Mouse (Mus musculus) limb, embryonic 11.5 days (tissue): ENCODE results near the gene Cerkl. TPM values are rescaled to one million over a fixed set of nuclear protein-coding genes. Genes with fewer than 3 reads are reported as not detected.

ENCODE experiments used
- ATAC-seq: fragments of 200-750 bp; cut with Nextera tagmentation; 2 replicates; pipeline ENCODE4 v1.8.0; 2017; ENCODE audit warnings: low read depth; ENCODE audit not compliant: insufficient number of reproducible peaks, low FRiP score, low TSS enrichment
- DNase-seq: peaks from one replicate; pipeline ENCODE4 v3.0.0-alpha.2; 2015; ENCODE audit warnings: low spot score
- H3K27ac ChIP-seq: fragments of 300-500 bp; sonication (generic); replicated peaks from 2 replicates; pipeline ENCODE4 v1.5.1; 2014; ENCODE audit warnings: low read depth, mild to moderate bottlenecking, low read length
- H3K27me3 ChIP-seq: fragments of 300-500 bp; sonication (generic); 2 replicates; pipeline ENCODE4 v1.6.1; 2014; ENCODE audit warnings: mild to moderate bottlenecking, low read length, mixed read lengths; ENCODE audit not compliant: control insufficient read depth, insufficient read depth
- H3K36me3 ChIP-seq: fragments of 300-500 bp; sonication (generic); 2 replicates; pipeline ENCODE4 v1.6.1; 2014; ENCODE audit warnings: mild to moderate bottlenecking, low read length, moderate library complexity, mixed read lengths; ENCODE audit not compliant: control insufficient read depth, insufficient read depth
- H3K4me1 ChIP-seq: fragments of 300-500 bp; sonication (generic); 2 replicates; pipeline ENCODE4 v1.6.1; 2014; ENCODE audit warnings: low read length, mixed read lengths; ENCODE audit not compliant: control insufficient read depth, insufficient read depth
- H3K4me2 ChIP-seq: fragments of 300-500 bp; sonication (generic); 2 replicates; pipeline ENCODE4 v1.6.1; 2014; ENCODE audit warnings: low read depth, mild to moderate bottlenecking, moderate library complexity; ENCODE audit not compliant: severe bottlenecking
- H3K4me3 ChIP-seq: fragments of 300-500 bp; sonication (generic); 2 replicates; pipeline ENCODE4 v1.5.1; 2014; ENCODE audit warnings: low read depth, low read length
- H3K9ac ChIP-seq: fragments of 300-500 bp; sonication (generic); 2 replicates; pipeline ENCODE4 v1.6.1; 2014; ENCODE audit warnings: mild to moderate bottlenecking, low read length
- H3K9me3 ChIP-seq: fragments of 300-500 bp; sonication (generic); 2 replicates; pipeline ENCODE4 v1.6.1; 2016; ENCODE audit warnings: low read length; ENCODE audit not compliant: control insufficient read depth
- WGBS: fragments of 180-500 bp; shearing (Covaris S2); extraction: QIAGEN DNeasy Blood & Tissue Kit; methylation state at CpG from one replicate; pipeline ENCODE4 v1.1.7; 2014; 5-methylcytosine and 5-hydroxymethylcytosine counted together
- polyA plus RNA-seq: library from polyadenylated mRNA; unstranded; fragments of >200 nt; fragmentation: Nextera tagmentation; extraction: Ambion mirVana; gene quantifications from 2 replicates; pipeline ENCODE4 v1.2.1, GENCODE M21; 2014

Gene Cerkl
- polyA plus RNA-seq, 1 experiment from 2014 or later = 1.0 TPM

DNA sequence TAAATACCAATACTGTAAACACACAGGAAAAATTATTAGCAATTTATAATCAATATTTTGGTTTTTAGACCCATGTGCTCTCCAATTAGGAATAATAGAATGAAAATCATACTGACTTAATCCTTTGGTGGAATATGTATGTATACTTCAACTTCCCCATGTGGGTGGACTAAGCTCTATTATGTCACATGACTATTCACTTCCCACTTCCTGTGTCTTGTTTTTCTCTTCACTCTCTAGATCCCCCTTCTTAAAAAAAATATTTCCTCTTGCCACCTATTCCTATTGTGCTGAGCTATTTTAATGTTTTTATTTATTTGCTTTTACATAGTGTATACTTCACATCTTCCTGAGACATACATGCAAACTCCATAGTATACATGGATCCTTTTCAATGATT lies 154.2 kb downstream of the Cerkl start:
- H3K9me3 ChIP-seq = no peaks in the 10 kb centered on the region
- DNase-seq (no peak), ATAC-seq (no peak)
- no peaks in the 10 kb centered on the region for H3K27me3 ChIP-seq
- no peak overlapping the region for H3K4me3 ChIP-seq
- H3K9ac ChIP-seq = no peak overlapping the region
- no peaks in the 10 kb centered on the region for H3K36me3 ChIP-seq
- no peak overlapping the region for H3K4me2 ChIP-seq
- no peaks in the 10 kb centered on the region for H3K4me1 ChIP-seq
- no peak overlapping the region for H3K27ac ChIP-seq

DNA sequence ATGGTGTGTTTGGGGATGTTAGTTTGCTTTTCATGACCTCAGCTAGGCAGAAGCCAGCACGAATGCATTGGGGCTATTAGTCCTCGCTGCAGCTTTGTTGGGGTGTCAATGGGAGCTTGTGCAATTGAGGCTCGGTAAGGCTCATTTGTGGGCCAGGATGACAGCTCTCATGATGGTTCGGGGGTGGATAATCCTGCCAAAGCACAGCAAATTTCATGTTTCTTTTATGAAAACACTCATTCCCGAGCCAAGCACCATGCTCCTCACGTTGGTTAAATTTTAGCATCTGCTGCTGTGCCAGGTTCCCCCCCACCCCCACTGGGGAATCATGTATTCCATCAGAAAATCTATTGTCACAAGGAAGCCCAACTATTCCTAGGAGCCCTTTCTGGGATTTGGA lies 164.2 kb downstream of the Cerkl start:
- no peak overlapping the region for H3K4me2 ChIP-seq
- H3K4me3 ChIP-seq = no peak overlapping the region
- no peaks in the 10 kb centered on the region for H3K36me3 ChIP-seq
- no peaks in the 10 kb centered on the region for H3K4me1 ChIP-seq
- ATAC-seq (no peak), DNase-seq (no peak)
- no peaks in the 10 kb centered on the region for H3K9me3 ChIP-seq
- no peak overlapping the region for H3K27ac ChIP-seq
- 80% methylated on average over 6 of the region's 6 CpGs for WGBS
- no peaks in the 10 kb centered on the region for H3K27me3 ChIP-seq
- H3K9ac ChIP-seq = no peak overlapping the region

DNA sequence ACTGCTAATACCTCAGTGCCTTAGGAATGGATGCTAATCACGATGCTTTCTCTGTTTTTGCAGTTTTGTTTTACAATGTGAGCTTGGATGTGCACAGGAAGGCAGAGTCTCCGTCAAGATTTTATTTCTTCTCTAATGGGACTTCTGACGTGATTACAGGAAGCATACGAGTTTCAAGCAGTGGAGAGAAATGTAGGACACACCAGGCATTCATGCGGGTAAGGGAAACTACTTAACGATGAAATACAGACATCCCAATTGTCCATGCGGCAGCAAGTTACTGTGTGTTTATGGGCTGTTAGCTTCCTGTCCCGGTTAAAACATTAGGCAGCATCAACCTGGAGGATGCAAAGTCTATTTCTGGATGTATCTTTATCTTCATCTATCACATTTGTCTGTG lies 164.7 kb downstream of the Cerkl start:
- H3K4me1 ChIP-seq = no peaks in the 10 kb centered on the region
- H3K4me3 ChIP-seq = no peak overlapping the region
- no peaks in the 10 kb centered on the region for H3K27me3 ChIP-seq
- peak; percentile 25 for DNase-seq
- H3K4me2 ChIP-seq = no peak overlapping the region
- no peaks in the 10 kb centered on the region for H3K36me3 ChIP-seq
- no peak overlapping the region for H3K9ac ChIP-seq
- H3K9me3 ChIP-seq = no peaks in the 10 kb centered on the region
- 18% methylated on average over 8 of the region's 8 CpGs for WGBS
- H3K27ac ChIP-seq = no peak overlapping the region
- no peak for ATAC-seq

DNA sequence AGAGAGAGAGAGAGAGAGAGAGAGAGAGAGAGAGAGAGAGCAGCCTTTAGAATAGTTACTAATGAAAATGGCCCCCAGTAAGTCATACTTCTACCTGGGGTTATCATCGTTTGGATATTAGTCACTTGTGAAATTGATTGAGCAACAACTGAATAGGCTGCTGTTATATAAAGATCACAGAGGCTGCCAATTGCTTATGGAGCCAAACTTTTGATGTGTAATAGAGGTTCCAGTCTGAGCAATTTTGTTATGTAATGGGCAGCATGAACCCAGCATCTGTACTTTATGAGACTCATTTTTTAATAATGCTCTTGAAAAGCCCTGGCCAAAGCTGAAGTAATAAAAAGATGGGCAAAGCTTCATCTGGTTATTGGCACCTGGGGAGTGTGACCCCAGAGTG lies 166.4 kb downstream of the Cerkl start:
- Histone ChIP-seq H3K9me3 (no peaks in the 10 kb centered on the region), H3K9ac (no peak overlapping the region), H3K27me3 (no peaks in the 10 kb centered on the region), H3K4me2 (no peak overlapping the region), H3K4me1 (no peaks in the 10 kb centered on the region), H3K36me3 (no peaks in the 10 kb centered on the region), H3K4me3 (no peak overlapping the region), H3K27ac (no peak overlapping the region)
- DNase-seq = no peak
- no peak for ATAC-seq
- WGBS = 71% methylated on average over 1 of the region's 1 CpGs

DNA sequence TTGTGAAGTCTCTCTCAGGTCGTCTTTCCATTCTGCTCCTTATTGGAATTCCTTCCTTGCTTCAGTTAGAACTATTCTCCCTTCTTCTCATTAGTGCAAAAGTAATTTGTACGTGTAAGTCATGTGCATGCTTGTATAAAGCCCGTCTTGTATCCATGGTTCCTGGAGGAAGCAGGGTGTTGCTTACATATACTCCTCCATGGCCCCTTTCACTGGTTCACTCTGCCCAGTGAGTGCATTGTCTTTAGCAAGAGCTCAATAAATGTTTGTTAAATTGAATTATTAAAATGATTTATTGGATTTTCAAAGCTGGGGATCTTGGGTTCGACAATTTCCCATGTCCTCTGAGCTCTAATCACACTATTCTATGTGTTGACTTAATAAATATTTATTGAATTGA lies 172.4 kb downstream of the Cerkl start:
- H3K4me1 ChIP-seq = no peaks in the 10 kb centered on the region

More for the DNA sequence above, 172.4 kb downstream of the Cerkl start:
- H3K27ac ChIP-seq = no peak overlapping the region
- H3K9me3 ChIP-seq = no peaks in the 10 kb centered on the region
- 87% methylated on average over 4 of the region's 4 CpGs for WGBS
- no peak overlapping the region for H3K9ac ChIP-seq
- DNase-seq = no peak
- no peaks in the 10 kb centered on the region for H3K36me3 ChIP-seq
- H3K27me3 ChIP-seq = no peaks in the 10 kb centered on the region
- no peak overlapping the region for H3K4me3 ChIP-seq
- no peak for ATAC-seq
- H3K4me2 ChIP-seq = no peak overlapping the region

Other genes starting within 250 kb of the Cerkl start
- gene Itga4, start 201.4 kb downstream of the Cerkl start, polyA plus RNA-seq = 7.8 and 8.6 TPM in 2 replicates
- 0.20 TPM in 1 of 2 replicates, not detected in the other for gene Neurod1, start within 50 bp of the Cerkl start, polyA plus RNA-seq
- 7.4 TPM in 2 replicates for gene Itprid2, start 178.6 kb upstream of the Cerkl start, polyA plus RNA-seq